Mouse (Mus musculus) kidney, embryonic 16.5 days (tissue): ENCODE measurements around the gene Gpr87. TPM values are rescaled to one million over a fixed set of nuclear protein-coding genes. Genes with fewer than 3 reads are reported as not detected.
"Not testable (repeated sequence)": the region's sequence is repeated elsewhere in the genome, so short reads cannot be mapped to it uniquely, and the experiment has no call there.

Experiments used
- ATAC-seq: fragments of 200-750 bp; cut with Nextera tagmentation; 2 replicates; pipeline ENCODE4 v1.8.0; 2017; ENCODE audit warnings: moderate TSS enrichment; ENCODE audit not compliant: low FRiP score, low TSS enrichment
- H3K27ac ChIP-seq: fragments of 300-500 bp; sonication (generic); 2 replicates; pipeline ENCODE4 v1.5.1; 2014; ENCODE audit warnings: low read length
- H3K27me3 ChIP-seq: fragments of 300-500 bp; sonication (generic); 2 replicates; pipeline ENCODE4 v1.6.1; 2014; ENCODE audit warnings: low read length, control low read depth, mixed read lengths; ENCODE audit not compliant: insufficient read depth
- H3K36me3 ChIP-seq: fragments of 300-500 bp; sonication (generic); 2 replicates; pipeline ENCODE4 v1.6.1; 2014; ENCODE audit warnings: low read length, control low read depth, mixed read lengths; ENCODE audit not compliant: insufficient read depth
- H3K4me1 ChIP-seq: fragments of 300-500 bp; sonication (generic); 2 replicates; pipeline ENCODE4 v1.6.1; 2014; ENCODE audit warnings: low read length, control low read depth, mixed read lengths; ENCODE audit not compliant: insufficient read depth
- H3K4me2 ChIP-seq: fragments of 300-500 bp; sonication (generic); replicated peaks from 2 replicates; pipeline ENCODE4 v1.6.1; 2014; ENCODE audit warnings: low read depth, low read length
- H3K4me3 ChIP-seq: fragments of 300-500 bp; sonication (generic); 2 replicates; pipeline ENCODE4 v1.5.1; 2014; ENCODE audit warnings: mild to moderate bottlenecking, low read length
- H3K9ac ChIP-seq: fragments of 300-500 bp; sonication (generic); replicated peaks from 2 replicates; pipeline ENCODE4 v1.6.1; 2014; ENCODE audit warnings: low read length
- H3K9me3 ChIP-seq: fragments of 300-500 bp; sonication (generic); 2 replicates; pipeline ENCODE4 v1.6.1; 2016; ENCODE audit warnings: low read length, control low read depth
- WGBS: fragments of 180-500 bp; shearing (Covaris S2); extraction: QIAGEN DNeasy Blood & Tissue Kit; methylation state at CpG from one replicate; pipeline ENCODE4 v1.1.7; 2014; 5-methylcytosine and 5-hydroxymethylcytosine counted together
- polyA plus RNA-seq: library from polyadenylated mRNA; unstranded; fragments of >200 nt; fragmentation: Nextera tagmentation; extraction: Ambion mirVana; gene quantifications from 2 replicates; pipeline ENCODE4 v1.2.1, GENCODE M21; 2015

Gpr87 gene
- polyA plus RNA-seq, 1 experiment from 2014 or later: 0.24 TPM

GRCm38 (mm10) chr3:59145194-59145593 is 49.7 kb downstream of the Gpr87 start:
- WGBS: 32% methylated on average over 5 of the region's 5 CpGs
- Histone ChIP-seq H3K36me3 (no peaks in the 10 kb centered on the region), H3K9ac (no peak overlapping the region), H3K4me2 (no peak overlapping the region), H3K27me3 (no peaks in the 10 kb centered on the region), H3K4me1 (0 out of 2 replicates have a peak, but pooled peaks cover 3% of the 10 kb centered on the region), H3K4me3 (no peak overlapping the region), H3K27ac (no peak overlapping the region), H3K9me3 (no peaks in the 10 kb centered on the region)
- ATAC-seq: peak; percentile 69; the same call in 1 of the 2 replicates

GRCm38 (mm10) chr3:59141507-59142305 is 53.2 kb downstream of the Gpr87 start:
- no peak overlapping the region for H3K4me3 ChIP-seq

GRCm38 (mm10) chr3:59140941-59141340 is 54.0 kb downstream of the Gpr87 start:
- H3K4me2 ChIP-seq, ATAC-seq, H3K4me1 ChIP-seq, H3K9ac ChIP-seq, H3K36me3 ChIP-seq, H3K27me3 ChIP-seq, H3K27ac ChIP-seq, H3K4me3 ChIP-seq, H3K9me3 ChIP-seq: not testable (repeated sequence)
- 91% methylated on average over 4 of the region's 4 CpGs for WGBS

More at GRCm38 (mm10) chr3:59141507-59142305, 53.2 kb downstream of the Gpr87 start:
- H3K27me3 ChIP-seq: no peaks in the 10 kb centered on the region
- H3K36me3 ChIP-seq: no peaks in the 10 kb centered on the region
- 0 out of 2 replicates have a peak, but pooled peaks cover 3% of the 10 kb centered on the region for H3K4me1 ChIP-seq
- H3K27ac ChIP-seq: no peak overlapping the region
- H3K9me3 ChIP-seq: no peaks in the 10 kb centered on the region
- no peak overlapping the region for H3K9ac ChIP-seq
- no peak for ATAC-seq
- H3K4me2 ChIP-seq: no peak overlapping the region
- 72% methylated on average over 8 of the region's 8 CpGs for WGBS

GRCm38 (mm10) chr3:59140115-59140514 is 54.8 kb downstream of the Gpr87 start:
- H3K27ac ChIP-seq: no peak overlapping the region
- no peaks in the 10 kb centered on the region for H3K27me3 ChIP-seq
- H3K9ac ChIP-seq: no peak overlapping the region
- H3K9me3 ChIP-seq: no peaks in the 10 kb centered on the region
- no peak overlapping the region for H3K4me3 ChIP-seq
- no peak for ATAC-seq
- no peaks in the 10 kb centered on the region for H3K4me1 ChIP-seq
- WGBS: 70% methylated on average over 2 of the region's 2 CpGs
- H3K4me2 ChIP-seq: no peak overlapping the region
- H3K36me3 ChIP-seq: no peaks in the 10 kb centered on the region

GRCm38 (mm10) chr3:59139651-59140051 is 55.3 kb downstream of the Gpr87 start:
- no peak for ATAC-seq
- H3K27me3 ChIP-seq: no peaks in the 10 kb centered on the region
- H3K27ac ChIP-seq: no peak overlapping the region
- H3K4me3 ChIP-seq: no peak overlapping the region
- H3K36me3 ChIP-seq: no peaks in the 10 kb centered on the region
- H3K4me2 ChIP-seq: no peak overlapping the region
- H3K9me3 ChIP-seq: no peaks in the 10 kb centered on the region
- no peaks in the 10 kb centered on the region for H3K4me1 ChIP-seq
- no peak overlapping the region for H3K9ac ChIP-seq

GRCm38 (mm10) chr3:59138946-59139468 is 55.9 kb downstream of the Gpr87 start:
- no peaks in the 10 kb centered on the region for H3K9me3 ChIP-seq

GRCm38 (mm10) chr3:59135911-59136653 is 58.8 kb downstream of the Gpr87 start:
- Histone ChIP-seq H3K9ac (no peak overlapping the region), H3K36me3 (no peaks in the 10 kb centered on the region), H3K4me1 (no peaks in the 10 kb centered on the region), H3K4me3 (no peak overlapping the region), H3K4me2 (no peak overlapping the region), H3K27me3 (no peaks in the 10 kb centered on the region), H3K27ac (no peak overlapping the region), H3K9me3 (no peaks in the 10 kb centered on the region)
- WGBS: 70% methylated on average over 5 of the region's 5 CpGs
- no peak for ATAC-seq

More at GRCm38 (mm10) chr3:59138946-59139468, 55.9 kb downstream of the Gpr87 start:
- no peaks in the 10 kb centered on the region for H3K4me1 ChIP-seq
- H3K36me3 ChIP-seq: no peaks in the 10 kb centered on the region
- no peaks in the 10 kb centered on the region for H3K27me3 ChIP-seq
- no peak overlapping the region for H3K4me2 ChIP-seq
- H3K4me3 ChIP-seq: no peak overlapping the region
- H3K27ac ChIP-seq: no peak overlapping the region
- 77% methylated on average over 12 of the region's 12 CpGs for WGBS
- no peak for ATAC-seq
- no peak overlapping the region for H3K9ac ChIP-seq

- no peaks in the 10 kb centered on the region for H3K4me1 ChIP-seq
- no peaks in the 10 kb centered on the region for H3K36me3 ChIP-seq
- no peak overlapping the region for H3K4me3 ChIP-seq
- H3K9ac ChIP-seq: no peak overlapping the region
- H3K27ac ChIP-seq: no peak overlapping the region
- no peak overlapping the region for H3K4me2 ChIP-seq
- H3K27me3 ChIP-seq: no peaks in the 10 kb centered on the region
- WGBS: 80% methylated on average over 5 of the region's 5 CpGs
- no peaks in the 10 kb centered on the region for H3K9me3 ChIP-seq
- no peak for ATAC-seq
Measured at GRCm38 (mm10) chr3:59133189-59133588, 61.7 kb downstream of the Gpr87 start.

- ATAC-seq: no peak
- no peaks in the 10 kb centered on the region for H3K4me1 ChIP-seq
- WGBS: 92% methylated on average over 4 of the region's 4 CpGs
- no peaks in the 10 kb centered on the region for H3K9me3 ChIP-seq
- H3K4me3 ChIP-seq: no peak overlapping the region
- no peak overlapping the region for H3K9ac ChIP-seq
- H3K4me2 ChIP-seq: no peak overlapping the region
- no peaks in the 10 kb centered on the region for H3K36me3 ChIP-seq
- H3K27ac ChIP-seq: no peak overlapping the region
- no peaks in the 10 kb centered on the region for H3K27me3 ChIP-seq
Measured at GRCm38 (mm10) chr3:59131966-59132365, 62.9 kb downstream of the Gpr87 start.

- no peak for ATAC-seq
- WGBS: 58% methylated on average over 4 of the region's 4 CpGs
- no peaks in the 10 kb centered on the region for H3K27me3 ChIP-seq
- H3K4me3 ChIP-seq: no peak overlapping the region
- H3K27ac ChIP-seq: no peak overlapping the region
- no peaks in the 10 kb centered on the region for H3K36me3 ChIP-seq
- no peaks in the 10 kb centered on the region for H3K9me3 ChIP-seq
- no peak overlapping the region for H3K9ac ChIP-seq
- H3K4me1 ChIP-seq: no peaks in the 10 kb centered on the region
- H3K4me2 ChIP-seq: no peak overlapping the region
Measured at GRCm38 (mm10) chr3:59131081-59131480, 63.8 kb downstream of the Gpr87 start.
